ENCODE assay signal across 24 mouse cellular contexts in the genomic region with DNA sequence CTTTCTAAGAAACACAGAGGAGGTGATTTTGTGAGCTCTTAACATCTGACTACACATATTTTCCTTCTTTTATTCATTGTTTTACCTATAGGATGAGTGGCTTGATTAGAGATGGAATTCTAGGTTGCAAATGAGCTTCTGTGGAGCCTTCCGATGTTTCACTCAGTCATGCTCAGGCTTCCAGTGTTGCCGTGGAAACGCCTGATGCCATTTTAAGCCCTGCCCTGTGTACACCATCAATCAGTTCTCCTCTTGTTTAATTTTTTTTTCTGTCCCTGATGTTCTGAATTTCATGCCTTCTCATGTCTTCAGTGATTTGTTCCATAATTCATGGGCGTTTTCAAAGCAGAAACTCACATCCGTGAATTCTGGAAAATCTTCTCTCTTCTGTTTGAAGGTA. TPM values are rescaled to one million over a fixed set of nuclear protein-coding genes. Genes with fewer than 3 reads are reported as not detected.
A peak's percentile ranks its signal among the peaks of the same experiment; 100 is the strongest.
DNase-seq lines count a peak whose midpoint lies in the region; ATAC-seq and TF ChIP-seq lines count a peak whose summit lies in the region.
"Had no signal": no experiment of that assay in that cellular context is flagged by ENCODE, and none has a peak within 500 bp of the region (broad histone marks: within the 10 kb centered on the region; RNA-seq: fewer than 3 reads in every experiment).

No protein-coding gene starts in this region.

- no peaks in the 10 kb centered on the region for H3K27me3 ChIP-seq in midbrain, postnatal 0 days (ENCODE audit: insufficient read depth, low read length)
- H3K27me3 ChIP-seq: forebrain, embryonic 13.5 days; limb, embryonic 12.5 days; liver, embryonic 15.5 days had no signal

- no peaks in the 10 kb centered on the region for H3K36me3 ChIP-seq in midbrain, postnatal 0 days (ENCODE audit: insufficient read depth, low read length)
- H3K36me3 ChIP-seq: G1E; limb, embryonic 12.5 days; liver, embryonic 15.5 days had no signal

- peak; percentile 48 for DNase-seq in embryo, embryonic 10 days (ENCODE audit: low spot score)
- no peak for DNase-seq in embryo, embryonic 9.5 days (ENCODE audit: extremely low spot score)
- peak; percentile 39 for DNase-seq in layer of hippocampus, adult 11-12 months (ENCODE audit: low spot score)
- no peak for DNase-seq in layer of hippocampus, adult 9-10 months (ENCODE audit: low spot score)
- DNase-seq in right cerebral cortex, postnatal 10 days (ENCODE audit: low spot score in 2 of 2): peak; percentile 57 to 79
- DNase-seq in right cerebral cortex, postnatal 25 days: no peak
- peak; percentile 56 for DNase-seq in midbrain, postnatal 0 days (ENCODE audit: low spot score)
- no peak for DNase-seq in heart, adult 9 months (ENCODE audit: low spot score in 2 of 2)
- DNase-seq: adrenal gland, postnatal 36 days; cerebellum, adult 9-10 months; heart, adult 18-20 months; kidney, adult 2 months; kidney, postnatal 14 days; lung, postnatal 10 days had no signal

- H3K9ac ChIP-seq in midbrain, postnatal 0 days (replicated peaks; ENCODE audit: low read length, poor library complexity, severe bottlenecking): no peak overlapping the region
- H3K9ac ChIP-seq: forebrain, embryonic 13.5 days; limb, embryonic 12.5 days; liver, embryonic 15.5 days had no signal

- no peak overlapping the region for H3K27ac ChIP-seq in midbrain, postnatal 0 days (ENCODE audit: low read depth, low read length)
- H3K27ac ChIP-seq: forebrain, embryonic 13.5 days; limb, embryonic 12.5 days; liver, embryonic 15.5 days had no signal

- H3K9me3 ChIP-seq in midbrain, postnatal 0 days (ENCODE audit: low read length): no peaks in the 10 kb centered on the region
- H3K9me3 ChIP-seq: forebrain, embryonic 13.5 days; G1E; liver, embryonic 15.5 days had no signal

- 29% methylated on average over 5 of the region's 5 CpGs for WGBS in midbrain, postnatal 0 days

- H3K4me3 ChIP-seq in midbrain, postnatal 0 days (ENCODE audit: low read depth, low read length): no peak overlapping the region
- H3K4me3 ChIP-seq: forebrain, embryonic 13.5 days; limb, embryonic 12.5 days; liver, embryonic 15.5 days; myocyte had no signal

- peak; percentile 55; the same call in 1 of the 2 replicates for ATAC-seq in midbrain, postnatal 0 days (ENCODE audit: low FRiP score)
- ATAC-seq: CD4-positive, CD25-positive, alpha-beta regulatory T cell, adult 4 months; forebrain, embryonic 13.5 days had no signal

- no peak for TF ChIP-seq CTCF in midbrain, postnatal 0 days (IDR thresholded peaks at IDR 0.05)

- no peak overlapping the region for H3K4me2 ChIP-seq in midbrain, postnatal 0 days (ENCODE audit: low read depth, low read length, poor library complexity, severe bottlenecking)
- H3K4me2 ChIP-seq: forebrain, embryonic 13.5 days; limb, embryonic 12.5 days; liver, embryonic 15.5 days had no signal

- H3K4me1 ChIP-seq in midbrain, postnatal 0 days (ENCODE audit: insufficient read depth, low read length): peaks cover 10% of the 10 kb centered on the region; the same call in 1 of the 2 replicates
- H3K4me1 ChIP-seq: limb, embryonic 12.5 days; liver, embryonic 15.5 days had no signal

RNA-seq across cellular contexts. Expression of gene Adcyap1r1, which starts 35.6 kb away (rescaled TPM):
- total RNA-seq in midbrain, postnatal 0 days (2014; rRNA removed): 207 and 209 TPM in 2 replicates
- polyA plus RNA-seq in midbrain, postnatal 0 days (2015; fragmentation: Nextera tagmentation; extraction: Ambion mirVana): 68.6 and 72.5 TPM in 2 replicates
- polyA plus RNA-seq: CD4-positive, CD25-positive, alpha-beta regulatory T cell, adult 4 months; G1E; myocyte had no signal

RNA-seq across cellular contexts. Expression of gene Ghrhr, which starts 40.1 kb away (rescaled TPM):
- not detected in 2 replicates for total RNA-seq in midbrain, postnatal 0 days (2014; rRNA removed)
- not detected in 2 replicates for polyA plus RNA-seq in midbrain, postnatal 0 days (2015; fragmentation: Nextera tagmentation; extraction: Ambion mirVana)
- total RNA-seq: adrenal gland, postnatal 36 days; gastrocnemius, adult 18-20 months; heart, adult 18-20 months; megakaryocyte, adult 5-6 weeks had no signal
- polyA plus RNA-seq: CD4-positive, CD25-positive, alpha-beta regulatory T cell, adult 4 months; forebrain, embryonic 13.5 days; G1E; heart, embryonic 16.5 days; limb, embryonic 12.5 days; myocyte; urinary bladder, adult 2 months had no signal

Comparison
In these comparisons a context has a peak if more than half of its experiments do, and no peak if none do; other contexts are left out.
1. DNase-seq: peak in embryo, embryonic 10 days (single experiment), layer of hippocampus, adult 11-12 months (single experiment), right cerebral cortex, postnatal 10 days (2 of 2) and midbrain, postnatal 0 days (single experiment); none in embryo, embryonic 9.5 days (single experiment), layer of hippocampus, adult 9-10 months (single experiment), right cerebral cortex, postnatal 25 days (single experiment) and heart, adult 9 months (0 of 2).